Mouse (Mus musculus) right cerebral cortex, postnatal 10 days (tissue): ENCODE data around the gene Mapk8ip3.

Source experiments
- DNase-seq, 2 experiments: peaks; one replicate each; pipeline ENCODE4 v3.0.0; 2021; ENCODE audit warnings: low spot score in 2 of 2

Mapk8ip3 gene

GRCm38 (mm10) chr17:24849733-24850064 lies 87.1 kb downstream of the Mapk8ip3 start:
- DNase-seq: no peak

GRCm38 (mm10) chr17:24848600-24849031 lies 88.2 kb downstream of the Mapk8ip3 start:
- no peak for DNase-seq

GRCm38 (mm10) chr17:24847386-24847785 lies 89.4 kb downstream of the Mapk8ip3 start:
- DNase-seq: no peak

GRCm38 (mm10) chr17:24844525-24844924 lies 92.3 kb downstream of the Mapk8ip3 start:
- no peak for DNase-seq

GRCm38 (mm10) chr17:24842631-24843030 lies 94.1 kb downstream of the Mapk8ip3 start:
- DNase-seq: no peak
